Mouse (Mus musculus): ENCODE measurements around the gene Raly.

GRCm38 (mm10) chr2:154809107-154809762 is 18.3 kb downstream of the Raly start:
- TF ChIP-seq CTCF (IDR thresholded peaks at IDR 0.05; ENCODE audit: borderline replicate concordance, insufficient read depth, low read depth, low read length) (no peak), POLR2A (IDR thresholded peaks at IDR 0.05; ENCODE audit: borderline replicate concordance, insufficient read depth, low read length) (no peak)
